Mouse (Mus musculus): ENCODE results near the gene S100a5. TPM values are rescaled to one million over a fixed set of nuclear protein-coding genes. Genes with fewer than 3 reads are reported as not detected.

S100a5 gene
- polyA plus RNA-seq, 1 experiment from 2014 or later = not detected

Other genes with a start within 250 kb of the S100a5 start
- 19.7 and 22.7 TPM in 2 replicates for gene Slc27a3, start 218.6 kb upstream of the S100a5 start, polyA plus RNA-seq (2016; fragmentation: Nextera tagmentation; extraction: Ambion mirVana)
- gene Ints3, start 174.9 kb upstream of the S100a5 start, polyA plus RNA-seq (2016; fragmentation: Nextera tagmentation; extraction: Ambion mirVana) = 38.1 and 40.5 TPM in 2 replicates
- 3.3 and 3.5 TPM in 2 replicates for gene Npr1, start 142.7 kb upstream of the S100a5 start, polyA plus RNA-seq (2016; fragmentation: Nextera tagmentation; extraction: Ambion mirVana)
- gene Ilf2, start 132.4 kb upstream of the S100a5 start, polyA plus RNA-seq (2016; fragmentation: Nextera tagmentation; extraction: Ambion mirVana) = 322 and 326 TPM in 2 replicates
- gene Snapin, start 117.5 kb upstream of the S100a5 start, polyA plus RNA-seq (2016; fragmentation: Nextera tagmentation; extraction: Ambion mirVana) = 81.7 and 87.0 TPM in 2 replicates
- gene Chtop, start 99.0 kb upstream of the S100a5 start, polyA plus RNA-seq (2016; fragmentation: Nextera tagmentation; extraction: Ambion mirVana) = 211 and 215 TPM in 2 replicates
- 5.0 and 7.2 TPM in 2 replicates for gene S100a1, start 94.1 kb upstream of the S100a5 start, polyA plus RNA-seq (2016; fragmentation: Nextera tagmentation; extraction: Ambion mirVana)
- gene S100a13, start 94.1 kb upstream of the S100a5 start, polyA plus RNA-seq (2016; fragmentation: Nextera tagmentation; extraction: Ambion mirVana) = 10.6 and 12.3 TPM in 2 replicates
- gene S100a14, start 81.7 kb upstream of the S100a5 start, polyA plus RNA-seq (2016; fragmentation: Nextera tagmentation; extraction: Ambion mirVana) = not detected in 2 replicates
- 33.3 and 38.3 TPM in 2 replicates for gene S100a16, start 71.3 kb upstream of the S100a5 start, polyA plus RNA-seq (2016; fragmentation: Nextera tagmentation; extraction: Ambion mirVana)
- gene S100a3, start 47.9 kb upstream of the S100a5 start, polyA plus RNA-seq (2016; fragmentation: Nextera tagmentation; extraction: Ambion mirVana) = not detected in 2 replicates
- not detected in 2 replicates for gene S100a2, start 18.3 kb upstream of the S100a5 start, polyA plus RNA-seq (2016; fragmentation: Nextera tagmentation; extraction: Ambion mirVana)
- gene Gm42674, start 6.6 kb upstream of the S100a5 start, polyA plus RNA-seq (2016; fragmentation: Nextera tagmentation; extraction: Ambion mirVana) = not detected in 2 replicates
- gene S100a4, start 4.8 kb upstream of the S100a5 start, polyA plus RNA-seq (2016; fragmentation: Nextera tagmentation; extraction: Ambion mirVana) = 0.46 and 1.0 TPM in 2 replicates
- gene S100a6, start 4.4 kb downstream of the S100a5 start, polyA plus RNA-seq (2016; fragmentation: Nextera tagmentation; extraction: Ambion mirVana) = 14.6 and 16.8 TPM in 2 replicates
- not detected in 2 replicates for gene S100a7a, start 45.5 kb downstream of the S100a5 start, polyA plus RNA-seq (2016; fragmentation: Nextera tagmentation; extraction: Ambion mirVana)
- 15.8 and 23.7 TPM in 2 replicates for gene S100a8, start 60.5 kb downstream of the S100a5 start, polyA plus RNA-seq (2016; fragmentation: Nextera tagmentation; extraction: Ambion mirVana)
- 6.9 and 12.0 TPM in 2 replicates for gene S100a9, start 87.2 kb downstream of the S100a5 start, polyA plus RNA-seq (2016; fragmentation: Nextera tagmentation; extraction: Ambion mirVana)
- gene Pglyrp4, start 118.4 kb downstream of the S100a5 start, polyA plus RNA-seq (2016; fragmentation: Nextera tagmentation; extraction: Ambion mirVana) = not detected in 2 replicates
- not detected in 2 replicates for gene Gm5849, start 169.4 kb downstream of the S100a5 start, polyA plus RNA-seq (2016; fragmentation: Nextera tagmentation; extraction: Ambion mirVana)